Mouse (Mus musculus) right cerebral cortex, postnatal 14 days (tissue): ENCODE results near the gene Ahsg.

Experiments
- DNase-seq: peaks from one replicate; pipeline ENCODE4 v3.0.0; 2022

Ahsg gene

DNA sequence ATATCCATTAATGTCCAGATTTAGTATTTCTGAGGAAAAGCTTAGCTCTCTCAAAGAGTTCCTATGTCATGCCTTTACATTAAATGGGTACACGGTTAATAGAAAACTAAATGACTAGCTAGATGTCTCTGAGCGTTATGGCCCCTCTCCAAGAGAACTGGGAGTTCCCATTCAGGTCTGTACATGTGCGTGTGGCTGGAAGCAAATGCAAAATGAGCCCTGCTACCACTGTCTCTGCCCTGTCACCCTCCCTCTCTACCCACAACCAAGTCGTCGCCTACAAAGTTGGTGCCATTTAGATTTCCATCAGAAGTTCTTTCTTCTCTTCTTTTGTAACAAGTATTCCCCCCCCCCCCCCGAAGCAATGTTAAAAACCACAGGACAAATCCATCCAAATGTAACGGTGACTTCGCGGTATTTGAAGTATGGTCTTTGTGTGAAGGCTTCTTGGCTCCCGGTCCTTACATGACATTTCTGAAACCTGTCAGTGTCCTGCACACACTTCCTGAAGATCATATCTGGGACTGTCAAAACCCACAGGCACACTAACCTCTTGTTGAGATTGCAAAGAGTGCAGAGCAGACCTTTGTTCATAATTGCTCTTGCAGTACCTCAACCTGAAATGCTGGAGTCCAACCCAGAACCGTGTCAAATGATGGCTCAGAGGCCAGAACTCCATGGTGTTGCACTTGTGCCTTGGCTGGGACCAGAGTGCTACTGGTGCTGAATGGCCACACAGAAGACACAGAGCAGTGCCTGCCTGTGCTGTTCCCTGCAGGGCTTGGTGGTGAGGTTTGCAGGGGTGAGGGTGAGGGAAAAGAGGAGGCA, at the start of gene Ahsg:
TSS of gene Ahsg (plus strand) at position 595 of the 828 bp plus-strand sequence.
- no peak for DNase-seq

- no peak for DNase-seq
These were observed 48.2 kb upstream of the Ahsg start for GRCm38 (mm10) chr16:22842871-22843270.

DNA sequence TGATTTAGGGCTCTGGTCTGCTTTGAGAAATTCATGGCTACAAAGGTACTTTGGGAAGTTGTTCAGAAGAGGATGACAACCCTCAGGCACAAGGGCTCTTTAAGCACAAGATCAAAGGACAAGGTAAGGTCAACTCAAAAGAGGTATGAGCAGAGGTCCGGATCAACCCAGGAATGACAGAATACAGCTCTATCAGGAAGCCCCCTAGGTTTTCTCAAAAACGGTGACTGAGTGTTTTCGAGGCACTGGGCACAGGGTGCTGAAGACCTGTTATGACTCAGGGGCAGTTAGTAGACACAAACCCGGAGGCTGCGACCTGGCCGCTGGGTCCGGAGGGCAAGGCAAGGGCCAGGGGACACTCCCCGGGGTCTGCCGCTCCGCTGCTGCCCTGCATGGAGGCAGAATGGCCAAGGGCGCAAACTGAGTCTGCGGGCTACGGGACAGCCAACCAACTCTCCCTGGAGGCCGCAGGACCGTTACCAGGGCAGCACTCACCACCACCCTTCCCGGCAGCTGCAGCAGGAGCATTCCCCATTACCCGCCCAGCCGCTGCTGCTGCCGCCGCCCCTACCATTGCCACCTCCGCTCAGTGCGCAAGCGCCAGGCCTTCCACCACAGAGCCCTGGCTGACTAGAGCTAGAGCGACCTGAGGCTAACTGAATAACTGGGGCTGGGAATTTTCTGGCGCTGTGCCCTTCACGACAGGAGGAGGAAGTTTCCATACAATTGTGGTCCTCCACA, 46.8 kb upstream of the Ahsg start:
- DNase-seq = peak; percentile 82

DNA sequence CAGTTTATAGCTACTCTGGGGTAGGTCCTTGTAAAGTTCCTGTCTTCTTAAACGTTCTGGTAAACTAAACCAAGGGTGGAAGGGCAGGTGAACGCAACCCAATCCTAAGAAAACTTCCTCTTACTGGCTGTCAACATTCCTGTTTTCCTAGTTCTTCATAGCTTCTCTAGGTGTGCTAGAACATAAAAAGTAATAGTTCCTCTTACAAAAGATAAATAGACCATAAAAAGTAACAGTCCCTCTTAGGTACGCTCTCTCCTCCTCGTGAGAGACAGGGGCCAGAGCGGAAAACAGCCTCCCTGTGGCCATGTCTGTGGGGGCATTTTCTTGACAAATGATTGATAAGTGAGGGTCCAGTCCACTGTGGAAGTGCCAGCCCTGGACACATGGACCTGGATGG, 46.2 kb upstream of the Ahsg start:
- DNase-seq = no peak

GRCm38 (mm10) chr16:22845481-22845880, 45.6 kb upstream of the Ahsg start:
- no peak for DNase-seq

- DNase-seq = no peak
These were observed 43.4 kb upstream of the Ahsg start for GRCm38 (mm10) chr16:22847686-22848085.

DNA sequence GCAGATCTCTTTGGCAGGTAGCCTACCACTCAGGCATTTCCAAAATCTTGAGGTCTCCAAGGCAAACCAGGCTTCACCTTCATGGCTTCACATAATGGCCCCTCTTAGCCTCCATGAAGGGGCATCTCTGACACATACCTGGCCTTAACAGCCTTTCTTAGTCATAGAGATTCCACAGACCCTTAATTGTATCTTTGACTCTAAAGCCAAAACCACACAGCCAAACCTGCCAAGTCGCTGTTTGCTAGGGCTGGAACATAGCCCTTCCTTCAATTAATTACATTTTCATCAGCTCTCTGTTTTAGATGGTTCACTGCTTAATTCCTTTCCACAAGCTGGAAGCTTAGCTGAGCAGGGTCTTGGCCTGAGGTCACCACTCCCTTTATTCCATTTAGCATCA, 42.7 kb upstream of the Ahsg start:
- DNase-seq = no peak

- no peak for DNase-seq
These were observed 38.4 kb upstream of the Ahsg start for GRCm38 (mm10) chr16:22852709-22853108.

DNA sequence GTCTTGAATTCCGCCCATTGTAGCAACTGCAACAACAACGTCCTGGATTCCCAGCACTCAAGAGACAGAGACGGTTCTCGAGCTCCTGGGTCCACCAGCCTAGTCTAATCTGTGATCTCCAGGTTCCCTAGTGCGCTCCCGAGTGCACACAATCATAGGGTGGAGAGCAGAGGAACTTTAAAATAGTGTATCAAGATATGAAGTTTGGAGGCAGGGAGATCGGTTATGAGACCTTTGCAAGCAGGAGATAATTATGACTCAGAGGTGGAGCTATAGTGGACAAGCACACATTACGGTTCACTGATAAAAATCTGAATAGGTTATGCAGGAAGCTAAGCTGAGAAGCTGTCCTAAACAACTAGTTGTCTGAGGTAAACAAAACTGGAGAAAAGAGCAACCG, 34.3 kb upstream of the Ahsg start:
- DNase-seq = no peak

GRCm38 (mm10) chr16:22857431-22858113, 33.5 kb upstream of the Ahsg start, which contains the start of the genes Tbccd1 and Dnajb11:
Gene Tbccd1 (minus strand): TSS chr16:22857669.
Gene Dnajb11 (plus strand): TSS chr16:22857845.
- DNase-seq = peak; percentile 98

DNA sequence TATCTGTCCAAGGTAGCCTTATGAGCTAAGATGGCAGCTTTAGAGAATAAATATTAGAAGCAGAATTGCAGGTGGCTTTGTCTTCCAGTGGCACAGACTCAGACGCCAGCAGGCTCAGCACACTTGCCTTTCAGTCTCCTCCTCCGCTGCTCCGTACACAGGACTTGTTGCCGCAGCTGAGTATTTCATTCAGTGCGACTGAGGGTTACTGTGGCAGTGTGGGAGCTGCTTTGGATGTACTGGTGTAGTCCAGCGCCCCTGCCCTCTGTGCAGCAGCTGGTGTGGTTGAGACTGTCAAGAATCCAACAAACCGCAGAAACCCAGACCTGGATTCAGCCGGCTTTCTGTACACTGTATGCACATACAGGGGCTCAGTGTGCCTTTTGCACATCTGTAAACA, 18.7 kb upstream of the Ahsg start:
- DNase-seq = no peak

- DNase-seq = no peak
These were observed 17.7 kb upstream of the Ahsg start for GRCm38 (mm10) chr16:22873369-22873768.

- DNase-seq = peak; percentile 52
These were observed 14.6 kb upstream of the Ahsg start for GRCm38 (mm10) chr16:22876218-22877043.

GRCm38 (mm10) chr16:22877660-22878390, 13.3 kb upstream of the Ahsg start:
- no peak for DNase-seq

- DNase-seq = no peak
These were observed 12.4 kb upstream of the Ahsg start for GRCm38 (mm10) chr16:22878716-22879115.

GRCm38 (mm10) chr16:22879945-22880595, 11.0 kb upstream of the Ahsg start:
- no peak for DNase-seq

- DNase-seq = no peak
These were observed 10.2 kb upstream of the Ahsg start for GRCm38 (mm10) chr16:22880900-22881299.

DNA sequence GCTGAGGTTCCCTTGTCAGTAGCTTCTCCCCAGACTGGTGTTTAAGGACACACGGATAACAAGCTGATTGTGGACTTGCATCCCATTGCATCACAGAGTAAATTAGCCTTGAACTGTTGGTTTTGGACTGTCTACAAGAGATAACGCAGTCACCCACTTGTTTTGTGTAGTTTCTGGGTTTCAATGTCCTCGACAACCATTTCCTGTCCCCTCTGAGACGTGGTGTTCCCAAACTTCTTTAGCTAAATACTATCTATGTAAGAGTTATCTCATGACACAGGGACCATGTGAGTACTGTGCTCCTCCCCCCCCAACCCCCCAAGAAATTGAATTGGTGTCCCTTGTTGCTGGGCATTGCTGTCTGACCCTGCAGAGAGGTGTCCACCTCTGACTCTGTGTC, 9.6 kb upstream of the Ahsg start:
- DNase-seq = no peak

GRCm38 (mm10) chr16:22883441-22883840, 7.6 kb upstream of the Ahsg start:
- no peak for DNase-seq

DNA sequence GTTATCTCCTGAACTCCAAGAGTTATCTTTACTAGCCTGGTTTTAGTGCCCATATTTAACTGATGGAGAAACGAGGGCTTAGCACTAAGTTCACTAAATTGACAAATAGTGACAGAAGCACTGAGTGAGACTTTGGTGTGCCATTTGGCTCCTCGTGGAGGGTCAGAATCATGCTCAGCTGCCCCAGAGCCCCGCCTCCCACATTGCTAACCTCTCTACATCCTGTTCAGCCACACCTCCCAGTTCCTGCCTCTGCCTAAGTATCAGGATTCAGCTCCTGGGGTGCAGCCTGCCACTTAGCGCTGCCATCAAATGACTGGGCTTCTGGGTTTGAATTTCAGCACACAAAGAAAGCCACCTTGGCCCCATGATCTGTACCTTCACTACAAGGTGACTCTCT, 5.7 kb upstream of the Ahsg start:
- DNase-seq = no peak

DNA sequence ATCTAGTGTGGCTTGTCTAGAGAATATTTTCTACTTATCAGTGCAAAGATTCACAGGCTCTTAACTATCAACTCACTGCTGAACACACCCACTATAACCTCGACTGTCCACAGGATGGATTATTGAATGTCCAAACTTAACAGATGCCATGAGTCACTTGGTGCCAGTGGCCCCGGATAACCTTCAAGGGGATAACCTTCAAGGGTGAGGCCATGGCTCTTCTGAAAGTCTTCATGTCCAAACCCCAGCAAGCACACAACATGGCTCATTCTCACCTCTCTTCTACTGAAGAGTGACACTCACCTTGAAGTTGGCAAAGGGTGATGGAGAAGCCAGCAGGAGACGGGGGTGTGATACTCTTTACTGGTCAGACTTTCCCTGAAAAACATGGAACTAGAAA, 4.4 kb upstream of the Ahsg start:
- DNase-seq = no peak
